Mouse (Mus musculus) small intestine, adult 2 months (tissue): ENCODE data around the gene Fam193b. TPM values are rescaled to one million over a fixed set of nuclear protein-coding genes. Genes with fewer than 3 reads are reported as not detected.
A peak's percentile ranks its signal among the peaks of the same experiment; 100 is the strongest.

ENCODE experiments used
- H3K27ac ChIP-seq: fragments of 200-500 bp; 2 replicates; pipeline ENCODE4 v1.5.1; 2012; ENCODE audit warnings: low read depth, low read length, control low read depth, inconsistent platforms; ENCODE audit not compliant: insufficient read depth
- H3K27me3 ChIP-seq: fragments of 200-500 bp; 2 replicates; pipeline ENCODE4 v1.6.1; 2012; ENCODE audit warnings: mild to moderate bottlenecking, moderate library complexity, low read length, inconsistent platforms; ENCODE audit not compliant: control insufficient read depth, insufficient read depth
- H3K36me3 ChIP-seq: fragments of 200-500 bp; 2 replicates; pipeline ENCODE4 v1.6.1; 2012; ENCODE audit warnings: mild to moderate bottlenecking, low read length, control low read depth, inconsistent platforms; ENCODE audit not compliant: control insufficient read depth, insufficient read depth
- H3K4me1 ChIP-seq: fragments of 200-500 bp; 2 replicates; pipeline ENCODE4 v1.6.1; 2012; ENCODE audit warnings: low read length, inconsistent platforms, mixed read lengths; ENCODE audit not compliant: control insufficient read depth, insufficient read depth, insufficient read length
- H3K4me3 ChIP-seq: fragments of 200-500 bp; 2 replicates; pipeline ENCODE4 v1.5.1; 2012; ENCODE audit warnings: low read depth, mild to moderate bottlenecking, control low read depth, inconsistent platforms, low read length, moderate library complexity
- CTCF ChIP-seq: fragments of 200-500 bp; IDR thresholded peaks from 2 replicates; pipeline ENCODE4 v1.5.1; 2012; ENCODE audit warnings: low read depth, mild to moderate bottlenecking, control low read depth, inconsistent platforms, low read length, moderate library complexity, mixed read lengths; ENCODE audit not compliant: insufficient replicate concordance, insufficient read length; ENCODE audit errors: extremely low read depth
- POLR2A ChIP-seq: fragments of 200-500 bp; IDR thresholded peaks from 2 replicates; pipeline ENCODE4 v1.6.1; 2012; ENCODE audit warnings: low read depth, mild to moderate bottlenecking, control low read depth, inconsistent platforms, low read length, moderate library complexity
- WGBS: fragments of 180-500 bp; shearing (Covaris S2); methylation state at CpG from one replicate; pipeline ENCODE4 v1.1.7; 2018; 5-methylcytosine and 5-hydroxymethylcytosine counted together
- polyA plus RNA-seq: library from polyadenylated mRNA; depleted of rRNA; stranded (reverse); fragments of >200 nt; gene quantifications from 2 replicates; pipeline ENCODE4 v1.2.3, GENCODE M21; 2012

Gene Fam193b
- polyA plus RNA-seq, 1 experiment = 76.9 TPM

- Histone ChIP-seq H3K4me3 (peak overlapping the region; percentile 45), H3K27ac (peak overlapping the region; percentile 35; the same call in 1 of the 2 replicates), H3K27me3 (no peaks in the 10 kb centered on the region), H3K4me1 (peaks cover 2% of the 10 kb centered on the region), H3K36me3 (peaks cover 21% of the 10 kb centered on the region)
- 89% methylated on average over 16 of the region's 16 CpGs for WGBS
- no peak for TF ChIP-seq POLR2A
- no peak for TF ChIP-seq CTCF
Observed at GRCm38 (mm10) chr13:55527212-55527611, 43.7 kb downstream of the Fam193b start.

- no peak overlapping the region for H3K27ac ChIP-seq
- H3K36me3 ChIP-seq = peaks cover 10% of the 10 kb centered on the region
- H3K4me3 ChIP-seq = no peak overlapping the region
- TF ChIP-seq POLR2A (no peak), CTCF (no peak)
- peaks cover 2% of the 10 kb centered on the region for H3K4me1 ChIP-seq
- 54% methylated on average over 16 of the region's 16 CpGs for WGBS
- H3K27me3 ChIP-seq = no peaks in the 10 kb centered on the region
Observed at GRCm38 (mm10) chr13:55525733-55526553, 45.0 kb downstream of the Fam193b start.

GRCm38 (mm10) chr13:55523951-55524600 is 46.8 kb downstream of the Fam193b start:
- no peak for TF ChIP-seq POLR2A
- no peak overlapping the region for H3K27ac ChIP-seq
- no peaks in the 10 kb centered on the region for H3K27me3 ChIP-seq
- H3K4me1 ChIP-seq = no peaks in the 10 kb centered on the region; the same call in 1 of the 2 replicates
- WGBS = 93% methylated on average over 23 of the region's 23 CpGs
- no peaks in the 10 kb centered on the region; the same call in 1 of the 2 replicates for H3K36me3 ChIP-seq
- no peak overlapping the region for H3K4me3 ChIP-seq

GRCm38 (mm10) chr13:55523278-55523677 is 47.6 kb downstream of the Fam193b start:
- WGBS = 63% methylated on average over 17 of the region's 17 CpGs
- no peaks in the 10 kb centered on the region; the same call in 1 of the 2 replicates for H3K36me3 ChIP-seq
- no peaks in the 10 kb centered on the region for H3K27me3 ChIP-seq
- H3K27ac ChIP-seq = no peak overlapping the region
- H3K4me3 ChIP-seq = no peak overlapping the region
- H3K4me1 ChIP-seq = no peaks in the 10 kb centered on the region; the same call in 1 of the 2 replicates
- TF ChIP-seq CTCF (no peak), POLR2A (no peak)

GRCm38 (mm10) chr13:55522730-55523129 is 48.2 kb downstream of the Fam193b start:
- TF ChIP-seq CTCF = no peak
- TF ChIP-seq POLR2A = no peak
- H3K36me3 ChIP-seq = no peaks in the 10 kb centered on the region; the same call in 1 of the 2 replicates
- no peak overlapping the region for H3K4me3 ChIP-seq
- no peak overlapping the region for H3K27ac ChIP-seq
- 69% methylated on average over 8 of the region's 8 CpGs for WGBS
- no peaks in the 10 kb centered on the region for H3K27me3 ChIP-seq
- no peaks in the 10 kb centered on the region; the same call in 1 of the 2 replicates for H3K4me1 ChIP-seq

- no peak overlapping the region for H3K4me3 ChIP-seq
- no peaks in the 10 kb centered on the region; the same call in 1 of the 2 replicates for H3K36me3 ChIP-seq
- H3K4me1 ChIP-seq = no peaks in the 10 kb centered on the region
- H3K27ac ChIP-seq = no peak overlapping the region
- WGBS = 58% methylated on average over 4 of the region's 4 CpGs
- H3K27me3 ChIP-seq = no peaks in the 10 kb centered on the region
- TF ChIP-seq CTCF (no peak), POLR2A (no peak)
Observed at GRCm38 (mm10) chr13:55519606-55520005, 51.3 kb downstream of the Fam193b start.

GRCm38 (mm10) chr13:55516955-55517354 is 54.0 kb downstream of the Fam193b start:
- Histone ChIP-seq H3K36me3 (no peaks in the 10 kb centered on the region), H3K4me1 (peaks cover 8% of the 10 kb centered on the region), H3K27ac (no peak overlapping the region), H3K4me3 (no peak overlapping the region), H3K27me3 (no peaks in the 10 kb centered on the region)
- TF ChIP-seq POLR2A (no peak), CTCF (peak; percentile 98)
- WGBS = 5% methylated on average over 5 of the region's 5 CpGs
